Mouse (Mus musculus) heart, embryonic 15.5 days (tissue): ENCODE measurements around the gene Zmym3. TPM values are rescaled to one million over a fixed set of nuclear protein-coding genes. Genes with fewer than 3 reads are reported as not detected.
"Not testable (repeated sequence)": the region's sequence is repeated elsewhere in the genome, so short reads cannot be mapped to it uniquely, and the experiment has no call there.

Experiments used
- ATAC-seq: fragments of 200-750 bp; cut with Nextera tagmentation; replicated peaks from 2 replicates; pipeline ENCODE4 v1.8.0; 2017; ENCODE audit warnings: low read depth, moderate TSS enrichment; ENCODE audit not compliant: insufficient number of reproducible peaks, insufficient read depth, low FRiP score
- H3K27ac ChIP-seq: fragments of 300-500 bp; sonication (generic); 2 replicates; pipeline ENCODE4 v1.5.1; 2015; ENCODE audit warnings: mild to moderate bottlenecking, inconsistent platforms
- H3K27me3 ChIP-seq: fragments of 300-500 bp; sonication (generic); 2 replicates; pipeline ENCODE4 v1.6.1; 2015; ENCODE audit warnings: inconsistent platforms
- H3K36me3 ChIP-seq: fragments of 300-500 bp; sonication (generic); 2 replicates; pipeline ENCODE4 v1.6.1; 2015; ENCODE audit warnings: mild to moderate bottlenecking, inconsistent platforms
- H3K4me1 ChIP-seq: fragments of 300-500 bp; sonication (generic); replicated peaks from 2 replicates; pipeline ENCODE4 v1.6.1; 2015; ENCODE audit warnings: inconsistent platforms
- H3K4me2 ChIP-seq: fragments of 300-500 bp; sonication (generic); 2 replicates; pipeline ENCODE4 v1.6.1; 2015; ENCODE audit warnings: inconsistent platforms, mild to moderate bottlenecking, moderate library complexity
- H3K4me3 ChIP-seq: fragments of 300-500 bp; sonication (generic); 2 replicates; pipeline ENCODE4 v1.5.1; 2015; ENCODE audit warnings: mild to moderate bottlenecking, inconsistent platforms
- H3K9ac ChIP-seq: fragments of 300-500 bp; sonication (generic); 2 replicates; pipeline ENCODE4 v1.6.1; 2015; ENCODE audit warnings: mild to moderate bottlenecking, inconsistent platforms
- H3K9me3 ChIP-seq: fragments of 300-500 bp; sonication (generic); replicated peaks from 2 replicates; pipeline ENCODE4 v1.6.1; 2016; ENCODE audit warnings: inconsistent platforms
- WGBS: fragments of 180-500 bp; shearing (Covaris S2); methylation state at CpG from one replicate; pipeline ENCODE4 v1.1.7; 2015; ENCODE audit warnings: mixed read lengths; 5-methylcytosine and 5-hydroxymethylcytosine counted together
- polyA plus RNA-seq: library from polyadenylated mRNA; unstranded; fragments of >200 nt; fragmentation: Nextera tagmentation; extraction: Ambion mirVana; gene quantifications from 2 replicates; pipeline ENCODE4 v1.2.1, GENCODE M21; 2015

Gene Zmym3
- polyA plus RNA-seq, 1 experiment from 2014 or later, result 22.1 TPM

DNA sequence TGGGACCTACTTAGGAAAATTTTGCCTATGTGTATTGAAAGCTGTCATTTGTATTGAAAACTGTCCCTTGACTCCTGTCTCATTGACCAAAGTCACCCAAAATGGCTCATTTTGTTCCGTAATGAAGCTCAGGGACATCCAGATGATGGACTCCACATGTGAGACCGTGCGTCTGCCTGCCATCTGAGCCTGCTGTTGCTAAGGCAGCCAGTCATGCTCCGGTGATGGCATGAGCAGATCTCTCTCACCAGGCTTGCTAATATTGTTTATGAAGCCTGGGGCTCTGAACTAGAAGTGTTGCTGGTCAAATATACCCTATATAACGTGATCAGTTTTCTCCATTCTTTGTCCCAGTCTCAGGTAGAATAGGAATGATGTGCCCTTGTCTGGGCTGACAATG, 47.7 kb downstream of the Zmym3 start:
- Histone ChIP-seq H3K4me1 (no peaks in the 10 kb centered on the region; the same call in 1 of the 2 replicates), H3K4me3 (no peak overlapping the region), H3K27ac (no peak overlapping the region), H3K36me3 (no peaks in the 10 kb centered on the region), H3K9ac (no peak overlapping the region), H3K4me2 (no peak overlapping the region), H3K27me3 (no peaks in the 10 kb centered on the region), H3K9me3 (no peaks in the 10 kb centered on the region)
- ATAC-seq, result no peak
- 61% methylated on average over 5 of the region's 5 CpGs for WGBS

DNA sequence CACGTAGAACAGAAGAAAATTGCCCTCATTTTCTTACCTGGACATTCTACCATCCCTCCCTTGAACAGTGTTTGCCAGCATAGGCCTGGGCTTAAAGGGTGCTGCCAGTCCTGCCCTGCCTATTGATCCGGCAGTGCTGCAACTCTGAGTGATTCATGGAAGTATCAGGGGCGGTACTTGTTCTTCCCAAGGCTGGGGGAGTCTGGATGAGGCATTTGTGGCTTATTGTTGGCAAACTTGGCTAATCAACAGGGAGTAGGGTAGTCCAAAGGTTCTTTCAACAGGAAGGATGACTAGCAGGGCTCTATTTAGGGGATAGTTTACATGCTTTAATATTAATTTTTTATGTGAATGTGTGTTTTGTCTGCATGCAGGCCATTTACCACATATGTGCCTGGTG, 50.1 kb downstream of the Zmym3 start:
- H3K27ac ChIP-seq, result no peak overlapping the region
- no peaks in the 10 kb centered on the region for H3K36me3 ChIP-seq
- H3K27me3 ChIP-seq, result no peaks in the 10 kb centered on the region
- WGBS, result 74% methylated on average over 3 of the region's 3 CpGs
- no peaks in the 10 kb centered on the region; the same call in 1 of the 2 replicates for H3K4me1 ChIP-seq
- no peak for ATAC-seq
- H3K4me3 ChIP-seq, result no peak overlapping the region
- no peak overlapping the region for H3K9ac ChIP-seq
- no peak overlapping the region for H3K4me2 ChIP-seq
- H3K9me3 ChIP-seq, result no peaks in the 10 kb centered on the region

DNA sequence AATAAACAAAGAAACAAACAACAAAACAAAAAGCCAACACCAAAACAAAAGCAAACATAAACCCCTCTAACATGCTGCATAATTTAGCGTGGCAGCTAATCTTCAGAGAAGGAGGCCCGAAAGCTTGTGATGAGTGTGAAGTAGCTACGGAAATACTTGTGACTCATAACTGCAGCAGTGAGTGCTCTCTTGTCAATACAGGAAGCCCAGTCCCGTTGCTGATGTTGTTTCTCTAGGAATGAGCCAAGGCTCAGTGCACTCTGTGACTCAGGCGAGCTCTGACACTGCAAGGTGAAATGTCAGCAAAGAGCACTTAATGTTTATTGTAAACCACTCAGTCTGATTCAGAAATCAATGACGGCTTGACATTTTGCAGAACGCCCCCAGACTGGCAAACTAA, 51.6 kb downstream of the Zmym3 start:
- Histone ChIP-seq H3K27me3 (no peaks in the 10 kb centered on the region), H3K4me2 (no peak overlapping the region), H3K9ac (no peak overlapping the region), H3K4me1 (no peaks in the 10 kb centered on the region), H3K4me3 (no peak overlapping the region), H3K9me3 (no peaks in the 10 kb centered on the region), H3K27ac (no peak overlapping the region), H3K36me3 (no peaks in the 10 kb centered on the region)
- ATAC-seq, result no peak
- WGBS, result 36% methylated on average over 7 of the region's 7 CpGs

DNA sequence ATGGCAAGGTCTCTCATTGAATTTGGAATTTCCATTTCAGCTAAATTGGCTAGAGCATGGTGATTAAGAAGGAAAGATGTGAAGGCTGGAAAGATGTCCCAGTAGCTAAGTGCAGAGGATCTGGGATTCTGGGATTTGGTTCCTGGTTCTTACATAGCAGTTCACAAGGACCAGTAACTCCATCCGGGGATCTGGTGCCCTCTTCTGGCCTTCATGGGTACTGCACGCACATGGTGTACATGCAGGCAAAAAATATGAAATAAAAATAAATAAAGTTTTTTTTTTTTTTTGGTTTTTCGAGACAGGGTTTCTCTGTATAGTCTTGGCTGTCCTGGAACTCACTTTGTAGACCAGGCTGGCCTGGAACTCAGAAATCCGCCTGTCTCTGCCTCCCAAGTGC, 61.7 kb downstream of the Zmym3 start:
- not testable (repeated sequence) for H3K4me2 ChIP-seq, H3K4me3 ChIP-seq, H3K9me3 ChIP-seq, H3K36me3 ChIP-seq, ATAC-seq, H3K9ac ChIP-seq, H3K27ac ChIP-seq, H3K4me1 ChIP-seq, H3K27me3 ChIP-seq
- whole genome bisulfite sequencing, result 63% methylated on average over 4 of the region's 4 CpGs

Other genes with a start within 250 kb of the Zmym3 start
- 34.3 and 39.7 TPM in 2 replicates for gene Snx12, start 198.3 kb downstream of the Zmym3 start, polyA plus RNA-seq
- 1.4 and 1.9 TPM in 2 replicates for gene Foxo4, start 166.3 kb downstream of the Zmym3 start, polyA plus RNA-seq
- not detected in 2 replicates for gene Gm614, start 156.9 kb downstream of the Zmym3 start, polyA plus RNA-seq
- 17.3 and 31.0 TPM in 2 replicates for gene Il2rg, start 152.6 kb downstream of the Zmym3 start, polyA plus RNA-seq
- not detected in 2 replicates for gene Gm20489, start 151.8 kb downstream of the Zmym3 start, polyA plus RNA-seq
- gene Med12, start 146.8 kb downstream of the Zmym3 start, polyA plus RNA-seq, result 17.0 and 24.2 TPM in 2 replicates
- gene Nlgn3, start 121.7 kb downstream of the Zmym3 start, polyA plus RNA-seq, result 1.7 and 3.3 TPM in 2 replicates
- 0.21 and 0.91 TPM in 2 replicates for gene Gjb1, start 44.5 kb downstream of the Zmym3 start, polyA plus RNA-seq
- 209 and 253 TPM in 2 replicates for gene Nono, start 8.5 kb upstream of the Zmym3 start, polyA plus RNA-seq
- gene Itgb1bp2, start 28.2 kb upstream of the Zmym3 start, polyA plus RNA-seq, result 77.1 and 88.5 TPM in 2 replicates
- gene Taf1, start 111.9 kb upstream of the Zmym3 start, polyA plus RNA-seq, result 6.3 and 7.8 TPM in 2 replicates
- gene Ogt, start 219.2 kb upstream of the Zmym3 start, polyA plus RNA-seq, result 91.0 and 105 TPM in 2 replicates